Mouse (Mus musculus): ENCODE data around the gene Ctnnd2. TPM values are rescaled to one million over a fixed set of nuclear protein-coding genes. Genes with fewer than 3 reads are reported as not detected.

The Ctnnd2 gene
- polyA plus RNA-seq, 1 experiment from 2014 or later, result 0.83 TPM

- Histone ChIP-seq H3K9ac (ENCODE audit: low read length) (no peak overlapping the region), H3K4me2 (ENCODE audit: low read depth, low read length) (no peak overlapping the region), H3K27ac (ENCODE audit: low read length) (no peak overlapping the region), H3K36me3 (ENCODE audit: control insufficient read depth, insufficient read depth) (no peaks in the 10 kb centered on the region), H3K27me3 (ENCODE audit: control insufficient read depth, insufficient read depth, low read length) (no peaks in the 10 kb centered on the region), H3K4me3 (ENCODE audit: low read length) (no peak overlapping the region), H3K4me1 (ENCODE audit: control insufficient read depth, insufficient read depth, low read length) (no peaks in the 10 kb centered on the region), H3K9me3 (replicated peaks; ENCODE audit: control insufficient read depth, low read length) (no peaks in the 10 kb centered on the region)
- WGBS, result 52% methylated on average over 15 of the region's 15 CpGs
- no peak for ATAC-seq (replicated peaks; ENCODE audit: extremely low read depth, insufficient read depth, low FRiP score)
Observed at GRCm38 (mm10) chr15:30990421-30991252, 818.2 kb downstream of the Ctnnd2 start.

DNA sequence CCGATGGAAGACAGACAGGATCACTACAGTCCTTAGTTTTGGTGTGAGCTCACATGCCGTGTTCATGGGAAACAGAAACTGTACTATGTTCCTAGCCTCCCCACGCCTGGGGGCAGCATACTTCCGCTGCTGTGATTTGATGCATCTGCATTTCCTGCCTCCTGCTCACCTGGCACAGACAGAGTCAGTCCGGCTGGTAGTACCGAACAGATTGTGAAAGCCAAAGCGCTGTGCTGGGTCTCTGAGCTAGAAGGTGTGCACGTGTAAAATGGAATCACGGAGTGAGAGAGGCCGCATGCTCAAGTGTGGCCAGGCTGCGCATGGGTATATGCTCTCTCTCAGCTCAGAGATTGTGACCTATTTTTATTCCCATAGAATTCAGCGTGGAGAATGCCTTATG lies 820.0 kb downstream of the Ctnnd2 start:
- no peak overlapping the region for H3K4me2 ChIP-seq (ENCODE audit: low read depth, low read length)
- no peak for ATAC-seq (replicated peaks; ENCODE audit: extremely low read depth, insufficient read depth, low FRiP score)
- H3K27me3 ChIP-seq (ENCODE audit: control insufficient read depth, insufficient read depth, low read length), result no peaks in the 10 kb centered on the region
- no peaks in the 10 kb centered on the region for H3K9me3 ChIP-seq (replicated peaks; ENCODE audit: control insufficient read depth, low read length)
- H3K27ac ChIP-seq (ENCODE audit: low read length), result no peak overlapping the region
- WGBS, result 83% methylated on average over 12 of the region's 12 CpGs
- H3K4me1 ChIP-seq (ENCODE audit: control insufficient read depth, insufficient read depth, low read length), result no peaks in the 10 kb centered on the region
- H3K36me3 ChIP-seq (ENCODE audit: control insufficient read depth, insufficient read depth), result no peaks in the 10 kb centered on the region
- H3K9ac ChIP-seq (ENCODE audit: low read length), result no peak overlapping the region
- H3K4me3 ChIP-seq (ENCODE audit: low read length), result no peak overlapping the region

DNA sequence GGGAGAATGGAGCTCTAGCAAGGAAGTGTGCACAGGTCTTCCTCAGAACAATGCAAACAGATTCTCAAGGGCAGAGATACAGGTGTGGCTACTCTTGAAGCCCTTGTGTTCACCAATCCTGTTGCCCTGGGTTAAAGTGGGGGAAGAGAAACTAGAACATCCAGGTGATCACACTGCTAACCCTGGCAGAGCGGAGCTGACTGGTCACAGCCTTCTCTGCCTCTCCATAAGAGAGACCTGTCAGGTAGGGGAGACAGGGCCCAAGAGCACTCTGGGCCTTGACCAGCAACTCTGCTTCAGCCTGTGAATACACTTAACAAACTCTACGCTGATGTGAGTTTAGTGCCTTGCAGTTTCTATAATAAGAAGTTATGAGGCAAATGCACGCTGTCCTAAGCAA lies 820.5 kb downstream of the Ctnnd2 start:
- H3K4me2 ChIP-seq (ENCODE audit: low read depth, low read length), result no peak overlapping the region
- H3K27ac ChIP-seq (ENCODE audit: low read length), result no peak overlapping the region
- H3K4me1 ChIP-seq (ENCODE audit: control insufficient read depth, insufficient read depth, low read length), result no peaks in the 10 kb centered on the region
- no peaks in the 10 kb centered on the region for H3K9me3 ChIP-seq (replicated peaks; ENCODE audit: control insufficient read depth, low read length)
- H3K27me3 ChIP-seq (ENCODE audit: control insufficient read depth, insufficient read depth, low read length), result no peaks in the 10 kb centered on the region
- no peak overlapping the region for H3K9ac ChIP-seq (ENCODE audit: low read length)
- no peak for ATAC-seq (replicated peaks; ENCODE audit: extremely low read depth, insufficient read depth, low FRiP score)
- no peak overlapping the region for H3K4me3 ChIP-seq (ENCODE audit: low read length)
- no peaks in the 10 kb centered on the region for H3K36me3 ChIP-seq (ENCODE audit: control insufficient read depth, insufficient read depth)
- 81% methylated on average over 3 of the region's 3 CpGs for WGBS

DNA sequence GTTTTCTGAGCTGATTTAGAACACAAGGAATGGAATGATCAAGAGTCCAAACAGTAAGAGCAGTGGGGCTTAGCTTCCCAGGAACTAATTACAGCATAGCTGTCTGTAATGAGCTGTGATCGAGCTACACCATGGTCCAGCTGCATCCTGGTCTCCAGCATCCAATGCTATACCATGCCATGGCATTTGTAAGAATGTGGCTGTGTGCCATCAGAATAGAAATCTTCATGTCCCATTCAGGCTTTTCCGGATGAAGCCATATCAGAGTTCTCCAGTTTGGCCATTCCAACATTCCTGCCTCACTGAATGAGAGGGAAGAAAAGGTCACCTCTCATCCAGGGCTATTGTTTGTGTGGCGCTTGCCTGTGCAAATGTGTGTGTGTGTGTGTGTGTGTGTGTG lies 823.0 kb downstream of the Ctnnd2 start:
- no peak for ATAC-seq (replicated peaks; ENCODE audit: extremely low read depth, insufficient read depth, low FRiP score)
- H3K4me3 ChIP-seq (ENCODE audit: low read length), result no peak overlapping the region
- H3K27me3 ChIP-seq (ENCODE audit: control insufficient read depth, insufficient read depth, low read length), result no peaks in the 10 kb centered on the region
- no peaks in the 10 kb centered on the region for H3K9me3 ChIP-seq (replicated peaks; ENCODE audit: control insufficient read depth, low read length)
- no peak overlapping the region for H3K9ac ChIP-seq (ENCODE audit: low read length)
- WGBS, result 58% methylated on average over 3 of the region's 3 CpGs
- no peak overlapping the region for H3K4me2 ChIP-seq (ENCODE audit: low read depth, low read length)
- H3K4me1 ChIP-seq (ENCODE audit: control insufficient read depth, insufficient read depth, low read length), result no peaks in the 10 kb centered on the region
- no peak overlapping the region for H3K27ac ChIP-seq (ENCODE audit: low read length)
- no peaks in the 10 kb centered on the region for H3K36me3 ChIP-seq (ENCODE audit: control insufficient read depth, insufficient read depth)

- ATAC-seq (replicated peaks; ENCODE audit: extremely low read depth, insufficient read depth, low FRiP score), result no peak
- no peaks in the 10 kb centered on the region for H3K9me3 ChIP-seq (replicated peaks; ENCODE audit: control insufficient read depth, low read length)
- no peak overlapping the region for H3K9ac ChIP-seq (ENCODE audit: low read length)
- no peak overlapping the region for H3K27ac ChIP-seq (ENCODE audit: low read length)
- no peaks in the 10 kb centered on the region for H3K27me3 ChIP-seq (ENCODE audit: control insufficient read depth, insufficient read depth, low read length)
- H3K36me3 ChIP-seq (ENCODE audit: control insufficient read depth, insufficient read depth), result no peaks in the 10 kb centered on the region
- 83% methylated on average over 5 of the region's 5 CpGs for WGBS
- no peak overlapping the region for H3K4me2 ChIP-seq (ENCODE audit: low read depth, low read length)
- no peaks in the 10 kb centered on the region for H3K4me1 ChIP-seq (ENCODE audit: control insufficient read depth, insufficient read depth, low read length)
- H3K4me3 ChIP-seq (ENCODE audit: low read length), result no peak overlapping the region
Observed at GRCm38 (mm10) chr15:31004468-31004867, 832.1 kb downstream of the Ctnnd2 start.

DNA sequence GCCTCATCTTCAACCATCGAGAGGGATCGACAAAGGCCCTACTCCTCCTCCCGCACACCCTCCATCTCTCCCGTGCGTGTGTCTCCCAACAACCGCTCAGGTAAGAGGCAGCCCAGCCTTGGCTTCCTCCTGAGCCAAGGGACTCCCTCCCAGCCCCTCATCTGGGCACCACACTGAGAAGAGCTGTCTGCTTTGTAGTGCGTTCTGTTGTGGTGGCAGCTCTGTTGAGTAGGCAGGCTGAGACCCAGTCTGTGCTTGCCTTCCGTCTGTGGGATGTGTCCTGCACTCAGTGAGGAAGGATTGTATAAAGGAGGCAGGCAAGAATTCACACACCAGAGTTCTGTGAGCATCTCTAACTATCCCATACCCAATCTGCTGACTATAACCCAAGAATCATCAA lies 832.6 kb downstream of the Ctnnd2 start:
- WGBS, result 84% methylated on average over 8 of the region's 8 CpGs
- no peak for ATAC-seq (replicated peaks; ENCODE audit: extremely low read depth, insufficient read depth, low FRiP score)
- no peaks in the 10 kb centered on the region for H3K36me3 ChIP-seq (ENCODE audit: control insufficient read depth, insufficient read depth)
- no peak overlapping the region for H3K4me2 ChIP-seq (ENCODE audit: low read depth, low read length)
- H3K27me3 ChIP-seq (ENCODE audit: control insufficient read depth, insufficient read depth, low read length), result no peaks in the 10 kb centered on the region
- no peaks in the 10 kb centered on the region for H3K4me1 ChIP-seq (ENCODE audit: control insufficient read depth, insufficient read depth, low read length)
- no peak overlapping the region for H3K4me3 ChIP-seq (ENCODE audit: low read length)
- H3K9me3 ChIP-seq (replicated peaks; ENCODE audit: control insufficient read depth, low read length), result no peaks in the 10 kb centered on the region
- H3K27ac ChIP-seq (ENCODE audit: low read length), result no peak overlapping the region
- no peak overlapping the region for H3K9ac ChIP-seq (ENCODE audit: low read length)

DNA sequence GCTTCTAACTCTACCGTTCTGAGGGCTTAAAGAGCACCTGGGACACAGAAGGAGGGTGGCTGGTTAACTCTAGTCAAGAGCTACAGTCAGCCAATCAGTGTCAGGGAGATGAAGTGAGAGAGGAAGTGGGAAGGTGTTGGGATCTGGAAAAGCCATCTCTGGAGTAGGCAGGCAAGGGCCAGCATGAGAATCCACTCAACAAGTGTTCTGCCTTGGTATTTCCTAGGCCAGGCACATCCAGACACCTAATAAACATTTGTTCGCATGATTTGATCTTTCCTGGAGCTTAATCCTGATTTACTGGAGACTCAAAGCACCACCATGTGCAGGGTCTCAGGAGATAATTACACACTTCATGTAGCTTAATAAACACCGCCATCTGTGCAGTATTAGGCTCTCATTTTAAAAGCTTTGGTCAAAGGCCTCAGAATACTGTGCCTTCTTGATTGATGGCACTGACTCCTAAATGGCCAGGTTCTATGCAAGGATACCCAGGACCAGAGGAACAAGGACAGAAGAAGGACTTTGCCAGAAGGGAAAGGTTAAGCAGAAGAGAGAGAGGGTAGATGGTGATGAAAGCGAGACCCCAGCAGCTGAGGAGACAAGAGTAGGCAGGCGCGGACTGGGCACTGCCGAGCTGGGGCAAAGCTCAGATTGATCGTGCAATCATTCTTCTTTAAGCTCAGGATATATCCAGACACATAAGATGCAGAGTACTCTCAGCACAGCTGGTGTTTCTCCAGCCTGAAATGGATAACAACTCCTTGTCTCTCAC lies 833.8 kb downstream of the Ctnnd2 start:
- Histone ChIP-seq H3K27me3 (ENCODE audit: control insufficient read depth, insufficient read depth, low read length) (no peaks in the 10 kb centered on the region), H3K27ac (ENCODE audit: low read length) (no peak overlapping the region), H3K4me3 (ENCODE audit: low read length) (no peak overlapping the region), H3K4me1 (ENCODE audit: control insufficient read depth, insufficient read depth, low read length) (no peaks in the 10 kb centered on the region), H3K36me3 (ENCODE audit: control insufficient read depth, insufficient read depth) (no peaks in the 10 kb centered on the region), H3K9me3 (replicated peaks; ENCODE audit: control insufficient read depth, low read length) (no peaks in the 10 kb centered on the region), H3K9ac (ENCODE audit: low read length) (no peak overlapping the region), H3K4me2 (ENCODE audit: low read depth, low read length) (no peak overlapping the region)
- ATAC-seq (replicated peaks; ENCODE audit: extremely low read depth, insufficient read depth, low FRiP score), result no peak
- WGBS, result 74% methylated on average over 8 of the region's 8 CpGs

DNA sequence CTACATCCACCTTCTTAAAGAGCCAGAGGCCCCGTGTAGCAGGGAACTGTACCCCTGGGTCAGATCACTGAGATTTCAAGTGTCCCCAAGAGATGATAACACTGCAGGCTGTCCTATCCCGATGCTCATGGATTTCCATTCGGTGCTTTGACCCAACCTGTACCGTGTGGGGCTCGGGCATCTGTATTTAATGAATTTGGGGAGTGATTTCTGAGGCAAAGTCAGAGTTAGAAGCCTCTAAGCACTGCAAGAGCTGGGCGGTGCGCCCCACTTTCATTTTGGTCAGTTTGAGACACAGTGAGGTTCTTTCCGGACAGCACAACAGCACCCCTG lies 834.4 kb downstream of the Ctnnd2 start:
- H3K4me3 ChIP-seq (ENCODE audit: low read length), result no peak overlapping the region
- H3K36me3 ChIP-seq (ENCODE audit: control insufficient read depth, insufficient read depth), result no peaks in the 10 kb centered on the region
- H3K9ac ChIP-seq (ENCODE audit: low read length), result no peak overlapping the region
- H3K27me3 ChIP-seq (ENCODE audit: control insufficient read depth, insufficient read depth, low read length), result no peaks in the 10 kb centered on the region
- H3K4me2 ChIP-seq (ENCODE audit: low read depth, low read length), result no peak overlapping the region
- no peaks in the 10 kb centered on the region for H3K4me1 ChIP-seq (ENCODE audit: control insufficient read depth, insufficient read depth, low read length)
- no peak for ATAC-seq (replicated peaks; ENCODE audit: extremely low read depth, insufficient read depth, low FRiP score)
- no peak overlapping the region for H3K27ac ChIP-seq (ENCODE audit: low read length)
- no peaks in the 10 kb centered on the region for H3K9me3 ChIP-seq (replicated peaks; ENCODE audit: control insufficient read depth, low read length)
- WGBS, result 84% methylated on average over 8 of the region's 8 CpGs

- H3K27me3 ChIP-seq (ENCODE audit: control insufficient read depth, insufficient read depth, low read length), result no peaks in the 10 kb centered on the region
- H3K36me3 ChIP-seq (ENCODE audit: control insufficient read depth, insufficient read depth), result no peaks in the 10 kb centered on the region
- no peaks in the 10 kb centered on the region for H3K4me1 ChIP-seq (ENCODE audit: control insufficient read depth, insufficient read depth, low read length)
- H3K9ac ChIP-seq (ENCODE audit: low read length), result no peak overlapping the region
- WGBS, result 62% methylated on average over 6 of the region's 6 CpGs
- no peak overlapping the region for H3K27ac ChIP-seq (ENCODE audit: low read length)
- no peak overlapping the region for H3K4me2 ChIP-seq (ENCODE audit: low read depth, low read length)
- H3K9me3 ChIP-seq (replicated peaks; ENCODE audit: control insufficient read depth, low read length), result no peaks in the 10 kb centered on the region
- ATAC-seq (replicated peaks; ENCODE audit: extremely low read depth, insufficient read depth, low FRiP score), result no peak
- H3K4me3 ChIP-seq (ENCODE audit: low read length), result no peak overlapping the region
Observed at GRCm38 (mm10) chr15:31008594-31008993, 836.2 kb downstream of the Ctnnd2 start.

All from heart, embryonic 16.5 days (tissue).